Mouse (Mus musculus) cortical plate, adult 2 months (tissue): ENCODE measurements around the gene Rpl18.

Experiments
- CTCF ChIP-seq: fragments of 200-500 bp; IDR thresholded peaks from 2 replicates; pipeline ENCODE4 v1.5.1; 2011; ENCODE audit warnings: mild to moderate bottlenecking, control low read depth, low read length; ENCODE audit not compliant: insufficient read depth; ENCODE audit errors: extremely low read depth
- POLR2A ChIP-seq: fragments of 200-500 bp; IDR thresholded peaks from 2 replicates; pipeline ENCODE4 v1.6.1; 2011; ENCODE audit warnings: mild to moderate bottlenecking, low read length, control low read depth; ENCODE audit not compliant: insufficient read depth; ENCODE audit errors: extremely low read depth

- TF ChIP-seq CTCF (no peak), POLR2A (no peak)
Observed at GRCm38 (mm10) chr7:45727625-45728024, 12.4 kb downstream of the Rpl18 start.
